Mouse (Mus musculus) neural tube, embryonic 15.5 days (tissue): Measurements from ENCODE around the gene Cabin1. TPM values are rescaled to one million over a fixed set of nuclear protein-coding genes. Genes with fewer than 3 reads are reported as not detected.

Source experiments
- ATAC-seq: fragments of 200-750 bp; cut with Nextera tagmentation; 2 replicates; pipeline ENCODE4 v1.8.0; 2017; ENCODE audit warnings: mild to moderate bottlenecking, moderate TSS enrichment, moderate library complexity; ENCODE audit not compliant: low FRiP score
- H3K27ac ChIP-seq: fragments of 300-500 bp; sonication (generic); replicated peaks from 2 replicates; pipeline ENCODE4 v1.5.1; 2015; ENCODE audit warnings: mild to moderate bottlenecking, inconsistent platforms
- H3K27me3 ChIP-seq: fragments of 300-500 bp; sonication (generic); replicated peaks from 2 replicates; pipeline ENCODE4 v1.6.1; 2015; ENCODE audit warnings: inconsistent platforms
- H3K36me3 ChIP-seq: fragments of 300-500 bp; sonication (generic); 2 replicates; pipeline ENCODE4 v1.6.1; 2015; ENCODE audit warnings: inconsistent platforms
- H3K4me1 ChIP-seq: fragments of 300-500 bp; sonication (generic); 2 replicates; pipeline ENCODE4 v1.6.1; 2015; ENCODE audit warnings: inconsistent platforms
- H3K4me2 ChIP-seq: fragments of 300-500 bp; sonication (generic); 2 replicates; pipeline ENCODE4 v1.6.1; 2015; ENCODE audit warnings: inconsistent platforms, mild to moderate bottlenecking, moderate library complexity
- H3K4me3 ChIP-seq: fragments of 300-500 bp; sonication (generic); replicated peaks from 2 replicates; pipeline ENCODE4 v1.5.1; 2015; ENCODE audit warnings: mild to moderate bottlenecking, inconsistent platforms
- H3K9ac ChIP-seq: fragments of 300-500 bp; sonication (generic); replicated peaks from 2 replicates; pipeline ENCODE4 v1.6.1; 2015; ENCODE audit warnings: mild to moderate bottlenecking, inconsistent platforms
- H3K9me3 ChIP-seq: fragments of 300-500 bp; sonication (generic); replicated peaks from 2 replicates; pipeline ENCODE4 v1.6.1; 2016; ENCODE audit warnings: inconsistent platforms
- WGBS: fragments of 180-500 bp; shearing (Covaris S2); methylation state at CpG from one replicate; pipeline ENCODE4 v1.1.7; 2015; ENCODE audit warnings: mixed read lengths; 5-methylcytosine and 5-hydroxymethylcytosine counted together
- polyA plus RNA-seq: library from polyadenylated mRNA; unstranded; fragments of >200 nt; fragmentation: Nextera tagmentation; extraction: Ambion mirVana; gene quantifications from 2 replicates; pipeline ENCODE4 v1.2.1, GENCODE M21; 2015

Gene Cabin1
- polyA plus RNA-seq, 1 experiment from 2014 or later, result 35.8 TPM

GRCm38 (mm10) chr10:75654053-75654452 lies 110.1 kb downstream of the Cabin1 start:
- 97% methylated on average over 4 of the region's 4 CpGs for WGBS
- no peaks in the 10 kb centered on the region for H3K27me3 ChIP-seq
- H3K4me3 ChIP-seq, result no peak overlapping the region
- H3K4me2 ChIP-seq, result no peak overlapping the region
- no peak overlapping the region for H3K27ac ChIP-seq
- H3K9ac ChIP-seq, result no peak overlapping the region
- no peak for ATAC-seq
- H3K9me3 ChIP-seq, result no peaks in the 10 kb centered on the region
- H3K4me1 ChIP-seq, result no peaks in the 10 kb centered on the region
- peaks cover 92% of the 10 kb centered on the region for H3K36me3 ChIP-seq

- peaks cover 3% of the 10 kb centered on the region; the same call in 1 of the 2 replicates for H3K4me1 ChIP-seq
- H3K4me2 ChIP-seq, result no peak overlapping the region
- no peak for ATAC-seq
- H3K4me3 ChIP-seq, result no peak overlapping the region
- no peak overlapping the region for H3K9ac ChIP-seq
- no peak overlapping the region for H3K27ac ChIP-seq
- H3K36me3 ChIP-seq, result peaks cover 93% of the 10 kb centered on the region
- no peaks in the 10 kb centered on the region for H3K27me3 ChIP-seq
- 96% methylated on average over 16 of the region's 16 CpGs for WGBS
- no peaks in the 10 kb centered on the region for H3K9me3 ChIP-seq
Observed at GRCm38 (mm10) chr10:75651381-75652068, 112.6 kb downstream of the Cabin1 start.

GRCm38 (mm10) chr10:75650306-75650902 lies 113.7 kb downstream of the Cabin1 start:
- Histone ChIP-seq H3K4me1 (peaks cover 3% of the 10 kb centered on the region; the same call in 1 of the 2 replicates), H3K27ac (no peak overlapping the region), H3K36me3 (peaks cover 89% of the 10 kb centered on the region), H3K9ac (no peak overlapping the region), H3K4me2 (no peak overlapping the region), H3K9me3 (no peaks in the 10 kb centered on the region), H3K4me3 (no peak overlapping the region), H3K27me3 (no peaks in the 10 kb centered on the region)
- no peak for ATAC-seq
- WGBS, result 92% methylated on average over 6 of the region's 6 CpGs

GRCm38 (mm10) chr10:75649406-75649995 lies 114.6 kb downstream of the Cabin1 start:
- Histone ChIP-seq H3K27me3 (no peaks in the 10 kb centered on the region), H3K27ac (no peak overlapping the region), H3K9me3 (no peaks in the 10 kb centered on the region), H3K4me3 (no peak overlapping the region), H3K4me1 (peaks cover 3% of the 10 kb centered on the region), H3K36me3 (peaks cover 85% of the 10 kb centered on the region), H3K4me2 (no peak overlapping the region), H3K9ac (no peak overlapping the region)
- WGBS, result 99% methylated on average over 4 of the region's 4 CpGs
- ATAC-seq, result no peak

GRCm38 (mm10) chr10:75649001-75649400 lies 115.1 kb downstream of the Cabin1 start:
- WGBS, result 93% methylated on average over 7 of the region's 7 CpGs

GRCm38 (mm10) chr10:75648091-75648490 lies 116.0 kb downstream of the Cabin1 start:
- H3K9me3 ChIP-seq, result no peaks in the 10 kb centered on the region
- no peaks in the 10 kb centered on the region for H3K27me3 ChIP-seq
- H3K4me2 ChIP-seq, result no peak overlapping the region
- H3K36me3 ChIP-seq, result peaks cover 73% of the 10 kb centered on the region
- H3K9ac ChIP-seq, result no peak overlapping the region
- no peak for ATAC-seq
- 94% methylated on average over 6 of the region's 6 CpGs for WGBS
- peaks cover 15% of the 10 kb centered on the region for H3K4me1 ChIP-seq
- H3K4me3 ChIP-seq, result no peak overlapping the region
- H3K27ac ChIP-seq, result peak overlapping the region; percentile 28; the same call in 1 of the 2 replicates

More at GRCm38 (mm10) chr10:75649001-75649400, 115.1 kb downstream of the Cabin1 start:
- H3K4me1 ChIP-seq, result peaks cover 6% of the 10 kb centered on the region
- H3K27ac ChIP-seq, result no peak overlapping the region
- H3K9me3 ChIP-seq, result no peaks in the 10 kb centered on the region
- no peaks in the 10 kb centered on the region for H3K27me3 ChIP-seq
- no peak overlapping the region for H3K9ac ChIP-seq
- H3K4me2 ChIP-seq, result no peak overlapping the region
- no peak for ATAC-seq
- peaks cover 82% of the 10 kb centered on the region for H3K36me3 ChIP-seq
- no peak overlapping the region for H3K4me3 ChIP-seq

GRCm38 (mm10) chr10:75647362-75647761 lies 116.8 kb downstream of the Cabin1 start:
- no peaks in the 10 kb centered on the region for H3K27me3 ChIP-seq
- H3K36me3 ChIP-seq, result peaks cover 65% of the 10 kb centered on the region
- ATAC-seq, result peak; percentile 23; the same call in 1 of the 2 replicates

GRCm38 (mm10) chr10:75646406-75646805 lies 117.7 kb downstream of the Cabin1 start:
- H3K27ac ChIP-seq, result no peak overlapping the region
- peaks cover 56% of the 10 kb centered on the region for H3K36me3 ChIP-seq
- no peak overlapping the region for H3K4me3 ChIP-seq
- no peaks in the 10 kb centered on the region for H3K27me3 ChIP-seq
- no peak overlapping the region for H3K4me2 ChIP-seq
- H3K9ac ChIP-seq, result no peak overlapping the region
- ATAC-seq, result no peak
- no peaks in the 10 kb centered on the region for H3K9me3 ChIP-seq
- H3K4me1 ChIP-seq, result peaks cover 22% of the 10 kb centered on the region
- 95% methylated on average over 6 of the region's 6 CpGs for WGBS

More at GRCm38 (mm10) chr10:75647362-75647761, 116.8 kb downstream of the Cabin1 start:
- H3K9me3 ChIP-seq, result no peaks in the 10 kb centered on the region
- peaks cover 22% of the 10 kb centered on the region for H3K4me1 ChIP-seq
- H3K9ac ChIP-seq, result no peak overlapping the region
- 78% methylated on average over 3 of the region's 3 CpGs for WGBS
- peak overlapping the region; percentile 28; the same call in 1 of the 2 replicates for H3K27ac ChIP-seq
- H3K4me3 ChIP-seq, result no peak overlapping the region
- H3K4me2 ChIP-seq, result no peak overlapping the region

- WGBS, result 95% methylated on average over 8 of the region's 8 CpGs
- ATAC-seq, result no peak
- Histone ChIP-seq H3K36me3 (peaks cover 48% of the 10 kb centered on the region), H3K4me2 (no peak overlapping the region), H3K27me3 (no peaks in the 10 kb centered on the region), H3K4me3 (no peak overlapping the region), H3K9me3 (no peaks in the 10 kb centered on the region), H3K4me1 (peaks cover 22% of the 10 kb centered on the region), H3K27ac (no peak overlapping the region), H3K9ac (no peak overlapping the region)
Observed at GRCm38 (mm10) chr10:75645616-75646015, 118.5 kb downstream of the Cabin1 start.

- H3K4me3 ChIP-seq, result 0 out of 2 replicates have a peak within 1 kb of the TSS, but pooled peaks have one; percentile 5
- whole genome bisulfite sequencing, result 7% methylated on average over 11 of the region's 11 CpGs
- peaks cover 22% of the 10 kb centered on the region for H3K4me1 ChIP-seq
- no peaks in the 10 kb centered on the region for H3K27me3 ChIP-seq
- H3K27ac ChIP-seq, result peak within 1 kb of the TSS; percentile 60; the same call in 1 of the 2 replicates
- no peaks in the 10 kb centered on the region for H3K9me3 ChIP-seq
- H3K9ac ChIP-seq, result peak within 1 kb of the TSS; percentile 27; the same call in 1 of the 2 replicates
- peaks cover 33% of the 10 kb centered on the region for H3K36me3 ChIP-seq
- peak within 1 kb of the TSS; percentile 45 for H3K4me2 ChIP-seq
- ATAC-seq, result peak; percentile 84
Observed at GRCm38 (mm10) chr10:75643741-75644343, 120.3 kb downstream of the Cabin1 start, which contains the start of gene Susd2. Gene Susd2 (minus strand): TSS chr10:75644008.

- Histone ChIP-seq H3K9ac (0 out of 2 replicates have a peak overlapping the region, but pooled peaks have one; percentile 27), H3K4me1 (peaks cover 22% of the 10 kb centered on the region), H3K27me3 (no peaks in the 10 kb centered on the region), H3K4me3 (no peak overlapping the region), H3K4me2 (peak overlapping the region; percentile 45), H3K27ac (no peak overlapping the region), H3K36me3 (peaks cover 24% of the 10 kb centered on the region), H3K9me3 (no peaks in the 10 kb centered on the region)
- 89% methylated on average over 2 of the region's 2 CpGs for WGBS
- no peak for ATAC-seq
Observed at GRCm38 (mm10) chr10:75642891-75643290, 121.2 kb downstream of the Cabin1 start.
